Mouse (Mus musculus): ENCODE data around the gene Ddx11.
A peak's percentile ranks its signal among the peaks of the same experiment; 100 is the strongest.

The Ddx11 gene

GRCm38 (mm10) chr17:66123066-66123815 is at the start of gene Ddx11:
TSS of gene Ddx11 (plus strand) at chr17:66123520.
- peak; percentile 89 to 94 for DNase-seq (ENCODE audit: low spot score in 2 of 2)

- no peak for DNase-seq (ENCODE audit: low spot score in 2 of 2)
Observed at GRCm38 (mm10) chr17:66073971-66074370, 49.3 kb upstream of the Ddx11 start.

- DNase-seq (ENCODE audit: low spot score in 2 of 2): no peak
Observed at GRCm38 (mm10) chr17:66075827-66076173, 47.5 kb upstream of the Ddx11 start.

GRCm38 (mm10) chr17:66076174-66076927 is 47.0 kb upstream of the Ddx11 start:
- DNase-seq (ENCODE audit: low spot score in 2 of 2): peak in 1 of 2 experiments; percentile 48

- peak; percentile 89 to 91 for DNase-seq (ENCODE audit: low spot score in 2 of 2)
Observed at GRCm38 (mm10) chr17:66076934-66077333, 46.4 kb upstream of the Ddx11 start, which contains the start of gene Ankrd12. TSS of gene Ankrd12 (minus strand) at chr17:66077089.

- no peak for DNase-seq (ENCODE audit: low spot score in 2 of 2)
Observed at GRCm38 (mm10) chr17:66077437-66077850, 45.9 kb upstream of the Ddx11 start.

- no peak for DNase-seq (ENCODE audit: low spot score in 2 of 2)
Observed at GRCm38 (mm10) chr17:66084486-66084885, 38.8 kb upstream of the Ddx11 start.

GRCm38 (mm10) chr17:66085038-66085437 is 38.3 kb upstream of the Ddx11 start:
- DNase-seq (ENCODE audit: low spot score in 2 of 2): no peak

GRCm38 (mm10) chr17:66090251-66090650 is 33.1 kb upstream of the Ddx11 start:
- no peak for DNase-seq (ENCODE audit: low spot score in 2 of 2)

- no peak for DNase-seq (ENCODE audit: low spot score in 2 of 2)
Observed at GRCm38 (mm10) chr17:66091392-66091791, 31.9 kb upstream of the Ddx11 start.

- DNase-seq (ENCODE audit: low spot score in 2 of 2): no peak
Observed at GRCm38 (mm10) chr17:66092065-66092464, 31.3 kb upstream of the Ddx11 start.

- no peak for DNase-seq (ENCODE audit: low spot score in 2 of 2)
Observed at GRCm38 (mm10) chr17:66092664-66093063, 30.7 kb upstream of the Ddx11 start.

- DNase-seq (ENCODE audit: low spot score in 2 of 2): no peak
Observed at GRCm38 (mm10) chr17:66100566-66101379, 22.5 kb upstream of the Ddx11 start.

- peak; percentile 81 to 87 for DNase-seq (ENCODE audit: low spot score in 2 of 2)
Observed at GRCm38 (mm10) chr17:66101380-66102330, 21.7 kb upstream of the Ddx11 start, which contains the start of gene Ndufv2. TSS of gene Ndufv2 (minus strand) at chr17:66101559.

- no peak for DNase-seq (ENCODE audit: low spot score in 2 of 2)
Observed at GRCm38 (mm10) chr17:66104076-66104475, 19.2 kb upstream of the Ddx11 start.

GRCm38 (mm10) chr17:66106601-66107267 is 16.6 kb upstream of the Ddx11 start:
- DNase-seq (ENCODE audit: low spot score in 2 of 2): peak in 1 of 2 experiments; percentile 65

- DNase-seq (ENCODE audit: low spot score in 2 of 2): no peak
Observed at GRCm38 (mm10) chr17:66107466-66107865, 15.9 kb upstream of the Ddx11 start.

GRCm38 (mm10) chr17:66108198-66108597 is 15.1 kb upstream of the Ddx11 start:
- no peak for DNase-seq (ENCODE audit: low spot score in 2 of 2)

GRCm38 (mm10) chr17:66110746-66111145 is 12.6 kb upstream of the Ddx11 start:
- DNase-seq (ENCODE audit: low spot score in 2 of 2): no peak

- DNase-seq (ENCODE audit: low spot score in 2 of 2): peak; percentile 71 to 81
Observed at GRCm38 (mm10) chr17:66111402-66111959, 11.8 kb upstream of the Ddx11 start, which contains the start of gene Washc1. TSS of gene Washc1 (plus strand) at chr17:66111545.
